Mouse (Mus musculus) ES-E14 (cell line): Measurements from ENCODE around the gene Insig1. TPM values are rescaled to one million over a fixed set of nuclear protein-coding genes. Genes with fewer than 3 reads are reported as not detected.

ENCODE experiments used
- DNase-seq: peaks from one replicate; pipeline ENCODE4 v3.0.0-alpha.2; 2013; ENCODE audit warnings: low read depth, low spot score
- H3K27ac ChIP-seq: 2 replicates; pipeline ENCODE4 v1.5.1; 2012; ENCODE audit warnings: low read depth, mild to moderate bottlenecking, low read length, moderate library complexity, mixed read lengths; ENCODE audit not compliant: poor library complexity, insufficient read depth, severe bottlenecking
- H3K36me3 ChIP-seq: 2 replicates; pipeline ENCODE4 v1.6.1; 2012; ENCODE audit warnings: mild to moderate bottlenecking, low read length, moderate library complexity, mixed read lengths; ENCODE audit not compliant: control insufficient read depth, poor library complexity, insufficient read depth, severe bottlenecking
- H3K4me1 ChIP-seq, 2 experiments: fragments of 150-350 bp in 1 of 2; sonication (generic) in 1 of 2; 2 replicates each; pipeline ENCODE4 v1.6.1; 2012; ENCODE audit warnings: low read length in 2 of 2, mild to moderate bottlenecking in 1 of 2, mixed read lengths in 1 of 2; ENCODE audit not compliant: control insufficient read depth in 2 of 2, insufficient read depth in 2 of 2, poor library complexity in 1 of 2
- H3K4me3 ChIP-seq, 2 experiments: fragments of 150-350 bp in 1 of 2; sonication (generic) in 1 of 2; 2 replicates each; pipeline ENCODE4 v1.5.1; 2012; ENCODE audit warnings: low read length in 2 of 2, low read depth in 1 of 2, mild to moderate bottlenecking in 1 of 2, mixed read lengths in 1 of 2; ENCODE audit not compliant: insufficient read depth in 1 of 2, poor library complexity in 1 of 2, severe bottlenecking in 1 of 2
- H3K9ac ChIP-seq: 2 replicates; pipeline ENCODE4 v1.6.1; 2012; ENCODE audit warnings: low read depth, mild to moderate bottlenecking, low read length, mixed read lengths; ENCODE audit not compliant: poor library complexity, insufficient read depth, severe bottlenecking
- H3K9me3 ChIP-seq: fragments of 150-350 bp; sonication (generic); 2 replicates; pipeline ENCODE4 v1.6.1; 2012; ENCODE audit warnings: low read depth, mild to moderate bottlenecking, low read length; ENCODE audit not compliant: control insufficient read depth, insufficient read depth
- CHD2 ChIP-seq: IDR thresholded peaks from 2 replicates; pipeline ENCODE4 v1.6.1; 2014; ENCODE audit warnings: mild to moderate bottlenecking, low read depth, low read length, inconsistent platforms
- HCFC1 ChIP-seq: IDR thresholded peaks from 2 replicates; pipeline ENCODE4 v1.6.1; 2012; ENCODE audit warnings: low read length, inconsistent platforms, borderline replicate concordance; ENCODE audit not compliant: insufficient read depth
- MAFK ChIP-seq: IDR thresholded peaks from 2 replicates; pipeline ENCODE4 v1.6.1; 2014; ENCODE audit warnings: mild to moderate bottlenecking, low read depth, low read length, inconsistent platforms; ENCODE audit not compliant: insufficient read depth
- ZC3H11A ChIP-seq: IDR thresholded peaks from 2 replicates; pipeline ENCODE4 v1.6.1; 2012; ENCODE audit warnings: low read depth, mild to moderate bottlenecking, inconsistent platforms, low read length, borderline replicate concordance
- ZNF384 ChIP-seq: IDR thresholded peaks from 2 replicates; pipeline ENCODE4 v1.6.1; 2012; ENCODE audit warnings: low read depth, low read length, inconsistent platforms
- in situ Hi-C, 2 experiments: fragments of 600-800 bp; cut with MboI; formaldehyde crosslinking; loops; one replicate each; pipeline ENCODE4 v1.15.1; 2025; ENCODE audit warnings: low sequenced_read_pairs in 2 of 2, inconsistent platforms in 1 of 2; ENCODE audit not compliant: unreplicated experiment in 2 of 2
- total RNA-seq: library from RNA; depleted of rRNA; stranded (reverse); fragments of 300-350 nt; gene quantifications from 2 replicates; pipeline ENCODE4 v1.2.3, GENCODE M21; 2012

The Insig1 gene
- total RNA-seq, 1 experiment = 89.2 TPM

DNA sequence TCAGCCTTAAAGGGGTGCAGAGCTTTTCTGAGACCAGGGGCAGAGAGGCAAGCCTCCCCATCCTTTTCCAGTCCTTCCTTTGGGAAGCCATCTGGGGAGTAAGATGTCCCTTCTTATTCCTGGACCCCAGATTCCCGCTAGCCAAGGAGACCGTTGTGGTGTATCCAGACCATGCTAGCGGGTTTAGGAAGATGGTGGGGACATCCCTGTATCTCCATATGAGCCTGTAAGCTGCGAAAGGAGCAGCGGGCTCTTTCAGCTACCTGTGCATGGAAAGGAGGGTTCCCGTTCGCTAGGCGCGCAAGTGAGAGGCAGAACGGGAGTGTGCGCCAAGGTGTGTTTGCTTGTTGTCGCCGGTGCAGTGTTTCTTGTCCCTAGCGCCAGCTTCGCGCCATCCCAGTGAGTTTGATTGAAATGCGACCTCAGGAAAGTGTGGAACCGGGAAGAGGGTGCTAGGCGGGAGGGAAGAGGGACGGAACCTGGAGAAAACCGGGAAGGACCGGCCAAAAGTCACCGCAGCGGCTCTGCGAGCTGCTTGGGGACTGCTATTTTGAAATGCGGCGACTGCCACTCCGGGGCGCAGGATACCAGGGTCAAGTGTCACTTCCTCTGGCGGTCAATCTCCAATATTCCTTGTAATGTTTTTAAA, 46.8 kb downstream of the Insig1 start:
- Histone ChIP-seq H3K36me3 (no peaks in the 10 kb centered on the region), H3K9me3 (no peaks in the 10 kb centered on the region), H3K4me1 (no peaks in the 10 kb centered on the region), H3K4me3 (peak overlapping the region; percentile 48 to 55), H3K27ac (no peak overlapping the region), H3K9ac (peak overlapping the region; percentile 61)
- TF ChIP-seq MAFK (no peak), ZNF384 (no peak), HCFC1 (no peak), ZC3H11A (no peak), CHD2 (no peak)
- in situ Hi-C loops = no loop called here
- no peak for DNase-seq

- no peak for DNase-seq
- no peak overlapping the region for H3K27ac ChIP-seq
- H3K9ac ChIP-seq = no peak overlapping the region
- H3K9me3 ChIP-seq = no peaks in the 10 kb centered on the region
- TF ChIP-seq ZC3H11A (no peak), ZNF384 (no peak), HCFC1 (no peak), MAFK (no peak), CHD2 (no peak)
- H3K36me3 ChIP-seq = no peaks in the 10 kb centered on the region
- peak overlapping the region; percentile 48 to 55 for H3K4me3 ChIP-seq
- in situ Hi-C loops = no loop called here
- H3K4me1 ChIP-seq = peaks cover 0 to 2% of the 10 kb centered on the region in 2 experiments; a peak in 2 of 4 replicates
Measured at GRCm38 (mm10) chr5:28118531-28118925, 47.4 kb downstream of the Insig1 start.

- peaks cover 0 to 3% of the 10 kb centered on the region in 2 experiments; a peak in 2 of 4 replicates for H3K4me1 ChIP-seq
- no peak overlapping the region for H3K27ac ChIP-seq
- no peak overlapping the region for H3K9ac ChIP-seq
- TF ChIP-seq ZNF384 (no peak), HCFC1 (no peak), CHD2 (no peak), MAFK (no peak), ZC3H11A (no peak)
- H3K36me3 ChIP-seq = no peaks in the 10 kb centered on the region
- no peak for DNase-seq
- in situ Hi-C loops = no loop called here
- no peak overlapping the region for H3K4me3 ChIP-seq
- H3K9me3 ChIP-seq = no peaks in the 10 kb centered on the region
Measured at GRCm38 (mm10) chr5:28119576-28119975, 48.4 kb downstream of the Insig1 start.

GRCm38 (mm10) chr5:28122491-28123454, 51.6 kb downstream of the Insig1 start:
- H3K4me1 ChIP-seq = peaks cover 0 to 5% of the 10 kb centered on the region in 2 experiments; a peak in 3 of 4 replicates
- H3K4me3 ChIP-seq = no peak overlapping the region

More at GRCm38 (mm10) chr5:28122491-28123454, 51.6 kb downstream of the Insig1 start:
- TF ChIP-seq ZNF384 (no peak), CHD2 (no peak), HCFC1 (no peak), MAFK (no peak), ZC3H11A (peak; percentile 42; the same call in 1 of the 2 replicates)
- in situ Hi-C loops = no loop called here
- no peak overlapping the region for H3K9ac ChIP-seq
- no peaks in the 10 kb centered on the region for H3K36me3 ChIP-seq
- peak; percentile 68 for DNase-seq
- no peaks in the 10 kb centered on the region for H3K9me3 ChIP-seq
- no peak overlapping the region for H3K27ac ChIP-seq
